ENCODE assay signal across 14 mouse cellular contexts in the genomic region with DNA sequence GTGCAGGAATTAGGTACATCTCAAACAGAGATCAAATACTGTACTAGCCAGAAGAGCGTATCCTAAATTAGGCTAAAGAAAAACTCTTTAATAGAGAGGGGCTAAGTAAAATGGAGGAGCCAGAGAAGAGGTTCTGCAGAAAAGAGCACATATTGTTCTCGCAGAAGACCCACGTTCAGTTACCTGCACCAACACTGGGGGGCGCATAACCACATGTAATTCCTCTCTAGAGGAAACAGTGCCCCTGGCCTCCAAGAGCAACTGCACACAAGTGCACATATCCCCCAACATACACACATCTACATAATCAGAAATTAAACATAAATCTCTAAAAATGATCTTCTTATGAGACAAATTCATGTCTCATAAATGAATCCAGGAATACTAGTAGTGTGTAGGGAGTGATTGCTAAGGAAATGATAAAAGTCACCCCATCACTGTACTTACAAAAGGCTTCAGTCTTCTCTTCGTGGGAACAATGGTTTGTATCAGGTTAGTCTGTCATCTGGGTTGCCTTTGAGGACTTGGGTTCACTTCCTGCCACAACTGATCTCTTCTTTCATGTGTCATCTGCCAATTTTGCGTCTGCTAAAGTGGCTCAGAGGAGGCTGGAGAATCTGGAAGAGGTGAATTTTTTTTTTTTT.
A peak's percentile ranks its signal among the peaks of the same experiment; 100 is the strongest.
DNase-seq lines count a peak whose midpoint lies in the region; ATAC-seq and TF ChIP-seq lines count a peak whose summit lies in the region.
"Had no signal": no experiment of that assay in that cellular context is flagged by ENCODE, and none has a peak within 500 bp of the region (broad histone marks: within the 10 kb centered on the region; RNA-seq: fewer than 3 reads in every experiment).

No protein-coding gene starts in this region.

- no peak for ATAC-seq in liver, postnatal 0 days
- no peak for ATAC-seq in liver, embryonic 11.5 days (replicated peaks; ENCODE audit: low FRiP score)
- 0 out of 2 replicates have a peak, but pooled peaks have one; percentile 25 for ATAC-seq in common myeloid progenitor, adult 5-6 weeks (replicated peaks; ENCODE audit: low read depth, poor library complexity, severe bottlenecking)

- WGBS in liver, postnatal 0 days (ENCODE audit: insufficient replicate concordance) = 53% methylated on average over 6 of the region's 6 CpGs
- 64% methylated on average over 6 of the region's 6 CpGs for WGBS in liver, embryonic 11.5 days

- no peaks in the 10 kb centered on the region for H3K9me3 ChIP-seq in liver, postnatal 0 days (ENCODE audit: low read length)
- no peaks in the 10 kb centered on the region for H3K9me3 ChIP-seq in liver, embryonic 11.5 days (ENCODE audit: control insufficient read depth, low read length)
- H3K9me3 ChIP-seq: hindbrain, embryonic 10.5 days; megakaryocyte, embryonic 14.5 days; neural tube, embryonic 13.5 days had no signal

- no peaks in the 10 kb centered on the region for H3K4me1 ChIP-seq in liver, postnatal 0 days (ENCODE audit: insufficient read depth)
- no peaks in the 10 kb centered on the region for H3K4me1 ChIP-seq in liver, embryonic 11.5 days (replicated peaks; ENCODE audit: control insufficient read depth, insufficient read depth, low read length)
- H3K4me1 ChIP-seq: megakaryocyte, embryonic 14.5 days had no signal

- no peak overlapping the region for H3K9ac ChIP-seq in liver, postnatal 0 days (replicated peaks)
- no peak overlapping the region for H3K9ac ChIP-seq in liver, embryonic 11.5 days (ENCODE audit: low read depth, low read length)
- H3K9ac ChIP-seq: neural tube, embryonic 13.5 days had no signal

- no peaks in the 10 kb centered on the region for H3K27me3 ChIP-seq in liver, postnatal 0 days (ENCODE audit: insufficient read depth, low read length)
- no peaks in the 10 kb centered on the region for H3K27me3 ChIP-seq in liver, embryonic 11.5 days (replicated peaks; ENCODE audit: control insufficient read depth, insufficient read depth, low read length)
- H3K27me3 ChIP-seq: megakaryocyte, embryonic 14.5 days; neural tube, embryonic 13.5 days had no signal

- peak; percentile 20 to 38 for DNase-seq in cerebellum, postnatal 10 days
- DNase-seq in cerebellum, adult 18-20 months = no peak
- DNase-seq in liver, postnatal 0 days = no peak
- no peak for DNase-seq in liver, embryonic 11.5 days (ENCODE audit: low spot score)
- DNase-seq in thymus, postnatal 25 days = peak; percentile 78
- no peak for DNase-seq in spleen, postnatal 4 days (ENCODE audit: low spot score in 2 of 2)
- DNase-seq in c-Kit-positive CD71-positive TER-119-positive erythroid progenitor cells, embryonic 14.5 days (ENCODE audit: low spot score) = no peak
- DNase-seq: adrenal gland, postnatal 10 days; gastrocnemius, postnatal 25 days; kidney, postnatal 25 days had no signal

- no peak overlapping the region for H3K4me2 ChIP-seq in liver, postnatal 0 days (ENCODE audit: low read depth, low read length)
- no peak overlapping the region for H3K4me2 ChIP-seq in liver, embryonic 11.5 days
- H3K4me2 ChIP-seq: neural tube, embryonic 13.5 days had no signal

- no peaks in the 10 kb centered on the region for H3K36me3 ChIP-seq in liver, postnatal 0 days (replicated peaks; ENCODE audit: insufficient read depth, low read length)
- H3K36me3 ChIP-seq in liver, embryonic 11.5 days (ENCODE audit: control insufficient read depth, insufficient read depth, low read length) = no peaks in the 10 kb centered on the region
- H3K36me3 ChIP-seq: hindbrain, embryonic 10.5 days; neural tube, embryonic 13.5 days had no signal

- TF ChIP-seq CTCF in liver, postnatal 0 days (IDR thresholded peaks at IDR 0.05; ENCODE audit: low read depth) = 0 out of 2 replicates have a peak, but pooled peaks have one; percentile 27

- no peak for TF ChIP-seq EP300 in liver, postnatal 0 days (IDR thresholded peaks at IDR 0.05; ENCODE audit: low read depth)

- no peak overlapping the region for H3K4me3 ChIP-seq in liver, postnatal 0 days (ENCODE audit: low read depth, low read length)
- no peak overlapping the region for H3K4me3 ChIP-seq in liver, embryonic 11.5 days (ENCODE audit: low read depth, low read length)
- H3K4me3 ChIP-seq: hindbrain, embryonic 10.5 days; megakaryocyte, embryonic 14.5 days; neural tube, embryonic 13.5 days had no signal

- no peak overlapping the region for H3K27ac ChIP-seq in liver, postnatal 0 days (ENCODE audit: low read depth)
- H3K27ac ChIP-seq in liver, embryonic 11.5 days (ENCODE audit: low read depth, low read length) = no peak overlapping the region
- H3K27ac ChIP-seq: hindbrain, embryonic 10.5 days had no signal

Comparison
In these comparisons a context has a peak if more than half of its experiments do, and no peak if none do; other contexts are left out.
1. DNase-seq: peak in cerebellum, postnatal 10 days (2 of 2) and thymus, postnatal 25 days (single experiment); none in cerebellum, adult 18-20 months (0 of 2), liver, postnatal 0 days (single experiment), liver, embryonic 11.5 days (single experiment), spleen, postnatal 4 days (0 of 2) and c-Kit-positive CD71-positive TER-119-positive erythroid progenitor cells, embryonic 14.5 days (single experiment).